Mouse (Mus musculus): ENCODE results near the gene Dbt. TPM values are rescaled to one million over a fixed set of nuclear protein-coding genes. Genes with fewer than 3 reads are reported as not detected.

Gene Dbt
- polyA plus RNA-seq, 2 experiments: 5.8 to 10.0 TPM

- DNase-seq (ENCODE audit: low read depth in 3 of 3, low spot score in 3 of 3) (peak; percentile 89 to 91 (median 90)), ATAC-seq (ENCODE audit: insufficient read depth) (peak; percentile 99)
- Histone ChIP-seq H3K4me1 (replicated peaks; ENCODE audit: control insufficient read depth in 2 of 2, insufficient read depth in 2 of 2, low read length in 1 of 2) (peaks cover 8 to 21% of the 10 kb centered on the region in 2 experiments), H3K9me3 (ENCODE audit: control insufficient read depth, low read length) (peaks cover 3% of the 10 kb centered on the region), H3K27me3 (ENCODE audit: control insufficient read depth, insufficient read depth, low read length) (no peaks in the 10 kb centered on the region), H3K9ac (replicated peaks) (peak within 1 kb of the TSS; percentile 86), H3K27ac (peak within 1 kb of the TSS; percentile 96), H3K4me3 (ENCODE audit: insufficient read depth in 1 of 2, low read depth in 2 of 2, low read length in 2 of 2) (peak within 1 kb of the TSS; percentile 72), H3K4me2 (ENCODE audit: low read depth) (peak within 1 kb of the TSS; percentile 92), H3K36me3 (replicated peaks; ENCODE audit: control insufficient read depth, insufficient read depth, low read depth) (no peaks in the 10 kb centered on the region)
- TF ChIP-seq CTCF (IDR thresholded peaks at IDR 0.05; ENCODE audit: low read depth) (no peak), EP300 (IDR thresholded peaks at IDR 0.05; ENCODE audit: low read depth) (peak; percentile 94)
- WGBS (ENCODE audit: insufficient replicate concordance): 22% methylated on average over 7 of the region's 7 CpGs
Observed at GRCm38 (mm10) chr3:116562408-116563094, 49.7 kb downstream of the Dbt start, which contains the start of gene Lrrc39. TSS of gene Lrrc39 (plus strand) at chr3:116562973.

DNA sequence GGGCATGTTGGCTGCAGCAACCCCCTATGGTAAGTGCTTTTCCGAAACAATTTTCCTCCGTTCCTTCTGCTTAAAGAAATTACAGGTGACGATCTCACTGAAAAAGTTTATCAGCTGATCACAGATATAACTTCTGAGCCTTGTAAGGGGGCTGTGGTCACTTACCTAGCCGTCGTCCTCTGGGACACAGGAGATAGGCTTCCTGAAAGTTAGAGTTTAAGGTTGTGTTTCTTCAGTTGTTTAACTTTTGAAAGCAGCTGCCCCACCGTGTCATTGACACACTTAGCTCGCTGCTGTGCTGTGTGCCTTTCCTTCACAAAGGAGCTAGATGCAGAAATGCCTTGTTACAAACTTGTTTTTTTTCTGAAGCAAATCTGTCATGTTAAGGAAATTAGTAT is 50.2 kb downstream of the Dbt start:
- DNase-seq (ENCODE audit: low read depth in 3 of 3, low spot score in 3 of 3): no peak
- Histone ChIP-seq H3K4me2 (ENCODE audit: low read depth) (peak overlapping the region; percentile 92), H3K9ac (replicated peaks) (peak overlapping the region; percentile 86), H3K27me3 (ENCODE audit: control insufficient read depth, insufficient read depth, low read length) (no peaks in the 10 kb centered on the region), H3K9me3 (ENCODE audit: control insufficient read depth, low read length) (peaks cover 3% of the 10 kb centered on the region), H3K36me3 (replicated peaks; ENCODE audit: control insufficient read depth, insufficient read depth, low read depth) (no peaks in the 10 kb centered on the region), H3K4me1 (replicated peaks; ENCODE audit: control insufficient read depth in 2 of 2, insufficient read depth in 2 of 2, low read length in 1 of 2) (peaks cover 8 to 21% of the 10 kb centered on the region in 2 experiments), H3K27ac (peak overlapping the region; percentile 96), H3K4me3 (ENCODE audit: insufficient read depth in 1 of 2, low read depth in 2 of 2, low read length in 2 of 2) (peak overlapping the region; percentile 72)
- 9% methylated on average over 7 of the region's 7 CpGs for WGBS (ENCODE audit: insufficient replicate concordance)
- ATAC-seq (ENCODE audit: insufficient read depth): peak; percentile 69
- TF ChIP-seq CTCF (IDR thresholded peaks at IDR 0.05; ENCODE audit: low read depth) (no peak), EP300 (IDR thresholded peaks at IDR 0.05; ENCODE audit: low read depth) (no peak)

GRCm38 (mm10) chr3:116570628-116571027 is 57.8 kb downstream of the Dbt start:
- ATAC-seq (ENCODE audit: insufficient read depth) (no peak), DNase-seq (ENCODE audit: low read depth in 3 of 3, low spot score in 3 of 3) (no peak)
- Histone ChIP-seq H3K27me3 (ENCODE audit: control insufficient read depth, insufficient read depth, low read length) (no peaks in the 10 kb centered on the region), H3K4me1 (replicated peaks; ENCODE audit: control insufficient read depth in 2 of 2, insufficient read depth in 2 of 2, low read length in 1 of 2) (0 out of 4 replicates have a peak, but pooled peaks cover 0 to 2% of the 10 kb centered on the region in 2 experiments), H3K27ac (no peak overlapping the region), H3K36me3 (replicated peaks; ENCODE audit: control insufficient read depth, insufficient read depth, low read depth) (no peaks in the 10 kb centered on the region), H3K4me3 (ENCODE audit: insufficient read depth in 1 of 2, low read depth in 2 of 2, low read length in 2 of 2) (no peak overlapping the region), H3K9me3 (ENCODE audit: control insufficient read depth, low read length) (peaks cover 3% of the 10 kb centered on the region), H3K4me2 (ENCODE audit: low read depth) (no peak overlapping the region), H3K9ac (replicated peaks) (no peak overlapping the region)
- no peak for TF ChIP-seq CTCF (IDR thresholded peaks at IDR 0.05; ENCODE audit: low read depth)
- WGBS (ENCODE audit: insufficient replicate concordance): 13% methylated on average over 2 of the region's 2 CpGs

GRCm38 (mm10) chr3:116577286-116577685 is 64.4 kb downstream of the Dbt start:
- Histone ChIP-seq H3K4me1 (replicated peaks; ENCODE audit: control insufficient read depth in 2 of 2, insufficient read depth in 2 of 2, low read length in 1 of 2) (no peaks in the 10 kb centered on the region), H3K27me3 (ENCODE audit: control insufficient read depth, insufficient read depth, low read length) (no peaks in the 10 kb centered on the region), H3K9ac (replicated peaks) (no peak overlapping the region), H3K4me3 (ENCODE audit: insufficient read depth in 1 of 2, low read depth in 2 of 2, low read length in 2 of 2) (no peak overlapping the region), H3K9me3 (ENCODE audit: control insufficient read depth, low read length) (no peaks in the 10 kb centered on the region), H3K4me2 (ENCODE audit: low read depth) (no peak overlapping the region), H3K36me3 (replicated peaks; ENCODE audit: control insufficient read depth, insufficient read depth, low read depth) (peaks cover 17% of the 10 kb centered on the region), H3K27ac (no peak overlapping the region)
- TF ChIP-seq EP300 (IDR thresholded peaks at IDR 0.05; ENCODE audit: low read depth) (no peak), CTCF (IDR thresholded peaks at IDR 0.05; ENCODE audit: low read depth) (peak; percentile 66)
- no peak for ATAC-seq (ENCODE audit: insufficient read depth)
- 37% methylated on average over 3 of the region's 3 CpGs for WGBS (ENCODE audit: insufficient replicate concordance)
- DNase-seq (ENCODE audit: low read depth in 3 of 3, low spot score in 3 of 3): no peak

GRCm38 (mm10) chr3:116582201-116582600 is 69.3 kb downstream of the Dbt start:
- Histone ChIP-seq H3K9ac (replicated peaks) (no peak overlapping the region), H3K36me3 (replicated peaks; ENCODE audit: control insufficient read depth, insufficient read depth, low read depth) (peaks cover 36% of the 10 kb centered on the region), H3K4me2 (ENCODE audit: low read depth) (no peak overlapping the region), H3K27me3 (ENCODE audit: control insufficient read depth, insufficient read depth, low read length) (no peaks in the 10 kb centered on the region), H3K4me1 (replicated peaks; ENCODE audit: control insufficient read depth in 2 of 2, insufficient read depth in 2 of 2, low read length in 1 of 2) (no peaks in the 10 kb centered on the region), H3K4me3 (ENCODE audit: insufficient read depth in 1 of 2, low read depth in 2 of 2, low read length in 2 of 2) (no peak overlapping the region), H3K27ac (no peak overlapping the region), H3K9me3 (ENCODE audit: control insufficient read depth, low read length) (no peaks in the 10 kb centered on the region)
- TF ChIP-seq CTCF (IDR thresholded peaks at IDR 0.05; ENCODE audit: low read depth) (no peak), EP300 (IDR thresholded peaks at IDR 0.05; ENCODE audit: low read depth) (no peak)
- ATAC-seq (ENCODE audit: insufficient read depth) (no peak), DNase-seq (ENCODE audit: low read depth in 3 of 3, low spot score in 3 of 3) (no peak)
- WGBS (ENCODE audit: insufficient replicate concordance): 86% methylated on average over 9 of the region's 9 CpGs

Data from liver, embryonic 14.5 days (tissue).